Mouse (Mus musculus) heart, postnatal 4 days (tissue): ENCODE measurements around the gene Olfr901. TPM values are rescaled to one million over a fixed set of nuclear protein-coding genes. Genes with fewer than 3 reads are reported as not detected.
"Not testable (repeated sequence)": the region's sequence is repeated elsewhere in the genome, so short reads cannot be mapped to it uniquely, and the experiment has no call there.

Experiments used
- DNase-seq: peaks from one replicate; pipeline ENCODE4 v3.0.0; 2021
- total RNA-seq, 2 experiments: library from RNA; stranded (reverse); gene quantifications; 2 replicates each; pipeline ENCODE4 v1.2.3; 2021

Gene Olfr901
- total RNA-seq, result not detected

- DNase-seq, result no peak
Observed at GRCm38 (mm10) chr9:38429155-38429554, at the start of gene Olfr901. Olfr901 (plus strand) TSS chr9:38429455.

- no peak for DNase-seq
Observed at GRCm38 (mm10) chr9:38401398-38401797, 27.9 kb upstream of the Olfr901 start, which contains the start of gene Olfr147. Olfr147 (plus strand) TSS chr9:38401698.

- DNase-seq, result not testable (repeated sequence)
Observed at GRCm38 (mm10) chr9:38407502-38407901, 21.8 kb upstream of the Olfr901 start.

GRCm38 (mm10) chr9:38413502-38413901 lies 15.8 kb upstream of the Olfr901 start:
- DNase-seq, result peak; percentile 24

GRCm38 (mm10) chr9:38423801-38424200 lies 5.5 kb upstream of the Olfr901 start:
- DNase-seq, result no peak

GRCm38 (mm10) chr9:38427026-38427425 lies 2.2 kb upstream of the Olfr901 start:
- no peak for DNase-seq

GRCm38 (mm10) chr9:38447352-38447751 lies 18.1 kb downstream of the Olfr901 start, which contains the start of gene Olfr902:
Olfr902 (plus strand) TSS chr9:38447652.
- DNase-seq, result no peak

GRCm38 (mm10) chr9:38462844-38463243 lies 33.6 kb downstream of the Olfr901 start, which contains the start of gene Olfr904:
Olfr904 (plus strand) TSS chr9:38463144.
- DNase-seq, result no peak

- DNase-seq, result no peak
Observed at GRCm38 (mm10) chr9:38470807-38471206, 41.6 kb downstream of the Olfr901 start, which contains the start of gene Olfr905. Olfr905 (plus strand) TSS chr9:38471107.

Other genes with a start within 250 kb of the Olfr901 start
- not detected for gene Olfr891, start 248.6 kb upstream of the Olfr901 start, total RNA-seq
- gene Olfr893, start 221.1 kb upstream of the Olfr901 start, total RNA-seq, result not detected
- not detected for gene Olfr894, start 211.4 kb upstream of the Olfr901 start, total RNA-seq
- gene Olfr143, start 176.7 kb upstream of the Olfr901 start, total RNA-seq, result not detected
- not detected for gene Olfr895, start 161.6 kb upstream of the Olfr901 start, total RNA-seq
- gene Olfr896-ps1, start 138.3 kb upstream of the Olfr901 start, total RNA-seq, result not detected
- not detected for gene Olfr25, start 100.4 kb upstream of the Olfr901 start, total RNA-seq
- not detected for gene Olfr898, start 81.0 kb upstream of the Olfr901 start, total RNA-seq
- gene Olfr250, start 62.6 kb upstream of the Olfr901 start, total RNA-seq, result not detected
- gene Olfr251, start 52.4 kb upstream of the Olfr901 start, total RNA-seq, result not detected
- gene Olfr147, start 27.8 kb upstream of the Olfr901 start, total RNA-seq, result not detected
- not detected for gene Olfr902, start 18.2 kb downstream of the Olfr901 start, total RNA-seq
- gene Olfr904, start 33.7 kb downstream of the Olfr901 start, total RNA-seq, result not detected
- gene Olfr905, start 41.7 kb downstream of the Olfr901 start, total RNA-seq, result not detected
- not detected for gene Olfr906, start 57.6 kb downstream of the Olfr901 start, total RNA-seq
- gene Olfr907, start 66.3 kb downstream of the Olfr901 start, total RNA-seq, result not detected
- gene Olfr911-ps1, start 92.1 kb downstream of the Olfr901 start, total RNA-seq, result not detected
- not detected for gene Olfr910, start 108.4 kb downstream of the Olfr901 start, total RNA-seq
- not detected for gene Olfr912, start 150.7 kb downstream of the Olfr901 start, total RNA-seq
- not detected for gene Olfr913, start 163.3 kb downstream of the Olfr901 start, total RNA-seq
- not detected for gene Olfr914, start 175.6 kb downstream of the Olfr901 start, total RNA-seq
- not detected for gene Olfr916, start 230.4 kb downstream of the Olfr901 start, total RNA-seq
- gene Olfr917, start 236.4 kb downstream of the Olfr901 start, total RNA-seq, result not detected
- gene Olfr918, start 245.1 kb downstream of the Olfr901 start, total RNA-seq, result not detected